Mouse (Mus musculus) hindbrain, postnatal 0 days (tissue): ENCODE data around the gene Tbx1. TPM values are rescaled to one million over a fixed set of nuclear protein-coding genes. Genes with fewer than 3 reads are reported as not detected.

Source experiments
- ATAC-seq: fragments of 200-750 bp; cut with Nextera tagmentation; 2 replicates; pipeline ENCODE4 v1.8.0; 2017; ENCODE audit warnings: mild to moderate bottlenecking, moderate TSS enrichment, moderate library complexity
- DNase-seq: peaks from one replicate; pipeline ENCODE4 v3.0.0-alpha.2; 2015; ENCODE audit warnings: low spot score
- H3K27ac ChIP-seq: fragments of 300-500 bp; sonication (generic); 2 replicates; pipeline ENCODE4 v1.5.1; 2014; ENCODE audit warnings: mild to moderate bottlenecking
- H3K27me3 ChIP-seq: fragments of 300-500 bp; sonication (generic); 2 replicates; pipeline ENCODE4 v1.6.1; 2014; ENCODE audit warnings: low read length, mixed read lengths; ENCODE audit not compliant: insufficient read depth
- H3K36me3 ChIP-seq: fragments of 300-500 bp; sonication (generic); 2 replicates; pipeline ENCODE4 v1.6.1; 2014; ENCODE audit warnings: low read length, mixed read lengths; ENCODE audit not compliant: insufficient read depth
- H3K4me1 ChIP-seq: fragments of 300-500 bp; sonication (generic); 2 replicates; pipeline ENCODE4 v1.6.1; 2014; ENCODE audit warnings: antibody characterized with exemption, low read length, mixed read lengths; ENCODE audit not compliant: insufficient read depth
- H3K4me2 ChIP-seq: fragments of 300-500 bp; sonication (generic); 2 replicates; pipeline ENCODE4 v1.6.1; 2014; ENCODE audit warnings: low read depth, mild to moderate bottlenecking, low read length, moderate library complexity, mixed read lengths
- H3K4me3 ChIP-seq: fragments of 300-500 bp; sonication (generic); 2 replicates; pipeline ENCODE4 v1.5.1; 2014; ENCODE audit warnings: low read length
- H3K9ac ChIP-seq: fragments of 300-500 bp; sonication (generic); replicated peaks from 2 replicates; pipeline ENCODE4 v1.6.1; 2014; ENCODE audit warnings: mild to moderate bottlenecking, low read length, moderate library complexity, mixed read lengths
- H3K9me3 ChIP-seq: fragments of 300-500 bp; sonication (generic); 2 replicates; pipeline ENCODE4 v1.6.1; 2016; ENCODE audit warnings: low read length, mixed read lengths
- CTCF ChIP-seq: IDR thresholded peaks from 2 replicates; pipeline ENCODE4 v1.5.1; 2016; ENCODE audit warnings: antibody characterized with exemption, control low read depth, low read depth
- WGBS: fragments of 180-500 bp; shearing (Covaris S2); extraction: QIAGEN DNeasy Blood & Tissue Kit; methylation state at CpG from one replicate; pipeline ENCODE4 v1.1.7; 2014; 5-methylcytosine and 5-hydroxymethylcytosine counted together
- polyA plus RNA-seq: library from polyadenylated mRNA; unstranded; fragments of >200 nt; fragmentation: Nextera tagmentation; extraction: Ambion mirVana; gene quantifications from 2 replicates; pipeline ENCODE4 v1.2.1, GENCODE M21; 2015
- total RNA-seq: library from RNA; depleted of rRNA; stranded (reverse); fragments of >200 nt; gene quantifications from 2 replicates; pipeline ENCODE4 v1.2.3, GENCODE M21; 2014

Tbx1 gene
- total and polyA plus RNA-seq, 2 experiments from 2014 or later: 0.37 to 0.51 TPM

DNA sequence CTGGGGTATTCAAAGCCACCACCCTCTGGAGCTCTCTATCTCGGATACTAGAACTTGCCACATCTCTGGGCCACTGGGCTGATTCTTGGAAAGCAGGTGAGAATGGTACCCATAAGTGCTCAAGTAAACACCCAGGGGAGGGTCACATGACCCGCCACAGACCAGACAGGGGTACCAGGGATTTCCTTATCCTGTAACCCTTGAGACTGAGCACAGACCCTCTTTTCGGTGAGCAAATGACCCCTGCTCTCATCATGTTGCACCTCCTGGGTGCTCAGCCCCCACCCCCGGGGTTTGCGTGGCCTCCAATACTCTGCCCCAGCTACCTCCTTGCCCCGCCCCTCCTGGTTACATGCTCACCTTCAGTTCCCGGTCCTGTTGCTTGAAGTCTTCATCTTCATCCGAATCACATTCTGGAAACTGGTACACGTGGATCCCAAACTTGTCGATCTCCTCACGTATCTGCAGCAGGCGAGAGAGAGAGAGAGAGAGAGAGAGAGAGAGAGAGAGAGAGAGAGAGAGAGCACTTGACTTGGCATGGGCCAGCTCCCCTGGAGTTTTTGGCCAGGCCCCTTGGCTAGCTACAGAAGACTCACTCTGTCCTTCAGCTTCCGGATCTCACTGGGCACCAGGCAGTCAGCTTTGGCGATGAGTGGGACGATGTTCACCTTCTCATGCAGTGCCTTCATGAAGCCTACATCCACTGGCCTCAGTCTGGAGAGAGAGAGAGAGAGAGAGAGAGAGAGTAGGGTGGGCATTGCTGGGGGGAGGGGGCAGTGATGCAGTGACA, 33.5 kb upstream of the Tbx1 start:
- H3K27ac ChIP-seq: no peak overlapping the region
- DNase-seq: no peak
- peaks cover 29% of the 10 kb centered on the region for H3K36me3 ChIP-seq
- no peaks in the 10 kb centered on the region for H3K9me3 ChIP-seq
- H3K27me3 ChIP-seq: peaks cover 39% of the 10 kb centered on the region
- H3K4me3 ChIP-seq: no peak overlapping the region
- WGBS: 51% methylated on average over 15 of the region's 15 CpGs
- TF ChIP-seq CTCF: no peak
- peaks cover 32% of the 10 kb centered on the region for H3K4me1 ChIP-seq
- no peak for ATAC-seq
- H3K9ac ChIP-seq: no peak overlapping the region
- no peak overlapping the region for H3K4me2 ChIP-seq

DNA sequence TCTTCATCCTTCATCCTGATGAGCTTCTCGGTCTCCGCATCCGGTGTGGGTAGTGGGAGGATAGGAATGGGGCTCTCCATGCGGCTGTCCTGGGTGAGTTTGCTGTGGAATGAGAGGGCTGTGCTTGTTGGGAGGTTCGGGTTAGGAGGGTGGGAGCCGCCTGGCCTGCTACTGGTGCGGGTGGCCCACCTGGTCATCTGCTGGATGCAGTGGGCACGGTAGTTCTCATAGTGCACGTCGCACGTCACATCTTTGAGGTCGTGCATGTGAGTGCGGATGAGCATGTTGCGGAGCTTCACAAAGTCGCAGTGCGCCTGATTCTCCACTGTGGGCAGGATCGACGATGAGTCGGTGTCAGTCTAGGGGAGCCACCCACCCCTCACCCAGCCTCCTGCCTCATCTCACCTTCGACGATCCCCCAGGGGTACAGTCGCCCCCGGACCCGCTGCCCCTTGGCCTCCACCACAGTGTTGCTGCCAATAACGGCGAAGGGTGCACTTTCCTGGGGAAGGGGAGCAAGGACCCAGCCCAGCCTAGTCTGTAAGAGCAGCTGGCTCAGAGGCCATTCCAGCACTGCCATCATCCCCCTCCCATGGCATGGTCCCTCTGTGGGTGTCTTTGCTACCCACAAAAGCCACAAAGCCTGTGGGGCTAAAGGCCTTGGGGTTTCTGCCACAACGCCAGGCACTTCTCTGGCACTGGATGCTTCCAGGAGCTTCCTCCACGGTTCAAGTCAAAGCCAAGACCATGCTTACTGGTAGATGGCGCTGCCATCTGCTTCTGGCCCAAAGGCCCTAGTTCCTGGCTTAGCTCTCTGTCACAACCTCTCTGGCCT, 32.7 kb upstream of the Tbx1 start:
- 52% methylated on average over 29 of the region's 29 CpGs for WGBS
- Histone ChIP-seq H3K4me2 (no peak overlapping the region), H3K27me3 (peaks cover 42% of the 10 kb centered on the region), H3K4me3 (no peak overlapping the region), H3K36me3 (peaks cover 29% of the 10 kb centered on the region), H3K9ac (no peak overlapping the region), H3K27ac (no peak overlapping the region), H3K4me1 (peaks cover 29% of the 10 kb centered on the region), H3K9me3 (no peaks in the 10 kb centered on the region)
- DNase-seq (peak; percentile 46), ATAC-seq (no peak)
- TF ChIP-seq CTCF: peak; percentile 32; the same call in 1 of the 2 replicates

- 27% methylated on average over 17 of the region's 17 CpGs for WGBS
- DNase-seq (no peak), ATAC-seq (no peak)
- TF ChIP-seq CTCF: no peak
- Histone ChIP-seq H3K9ac (peak within 1 kb of the TSS; percentile 43; the same call in 1 of the 2 replicates), H3K9me3 (no peaks in the 10 kb centered on the region), H3K36me3 (peaks cover 29% of the 10 kb centered on the region), H3K4me3 (peak within 1 kb of the TSS; percentile 36; the same call in 1 of the 2 replicates), H3K27ac (no peak within 1 kb of the TSS), H3K4me2 (peak within 1 kb of the TSS; percentile 69), H3K27me3 (peaks cover 42% of the 10 kb centered on the region), H3K4me1 (peaks cover 22% of the 10 kb centered on the region; the same call in 1 of the 2 replicates)
Measured at GRCm38 (mm10) chr16:18622019-18622418, 31.5 kb upstream of the Tbx1 start, which contains the start of gene Gp1bb. Gene Gp1bb, minus strand, starts transcription at chr16:18622403.

DNA sequence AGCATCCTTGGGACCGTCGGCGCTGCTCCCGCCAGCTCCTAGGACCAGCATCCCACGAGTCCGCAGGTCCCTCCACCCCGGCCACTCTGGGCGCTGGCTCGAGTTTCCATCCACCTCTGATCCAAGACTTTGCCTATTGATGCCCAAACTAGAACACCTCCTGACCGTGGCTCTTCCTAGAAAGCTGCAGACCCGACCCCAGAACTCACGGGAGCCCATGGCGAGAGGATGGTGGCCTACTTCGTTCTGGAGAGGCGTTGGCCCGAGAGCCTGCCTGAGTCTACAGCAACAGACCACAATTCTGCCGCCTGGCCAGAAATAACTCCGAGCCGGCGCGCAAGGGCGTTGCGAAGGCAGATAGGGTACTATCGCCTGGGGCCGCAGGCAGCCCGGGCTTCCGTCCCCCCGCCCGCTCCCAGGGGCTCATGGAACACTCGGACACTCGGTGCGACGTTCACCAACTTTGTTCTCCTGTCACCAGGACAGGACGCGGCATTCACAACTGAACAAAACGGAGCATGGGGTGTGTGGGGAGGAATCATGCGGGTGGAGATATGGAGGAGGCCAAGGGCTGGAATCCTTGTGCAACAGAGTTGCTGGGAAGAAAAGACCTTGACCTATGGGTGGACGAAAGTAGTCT, 31.0 kb upstream of the Tbx1 start:
- Histone ChIP-seq H3K36me3 (peaks cover 29% of the 10 kb centered on the region), H3K4me3 (peak overlapping the region; percentile 36), H3K27ac (no peak overlapping the region), H3K4me2 (peak overlapping the region; percentile 69), H3K27me3 (peaks cover 42% of the 10 kb centered on the region), H3K4me1 (peaks cover 21% of the 10 kb centered on the region; the same call in 1 of the 2 replicates), H3K9ac (peak overlapping the region; percentile 43; the same call in 1 of the 2 replicates), H3K9me3 (no peaks in the 10 kb centered on the region)
- WGBS: 17% methylated on average over 38 of the region's 38 CpGs
- ATAC-seq (no peak), DNase-seq (no peak)
- no peak for TF ChIP-seq CTCF

DNA sequence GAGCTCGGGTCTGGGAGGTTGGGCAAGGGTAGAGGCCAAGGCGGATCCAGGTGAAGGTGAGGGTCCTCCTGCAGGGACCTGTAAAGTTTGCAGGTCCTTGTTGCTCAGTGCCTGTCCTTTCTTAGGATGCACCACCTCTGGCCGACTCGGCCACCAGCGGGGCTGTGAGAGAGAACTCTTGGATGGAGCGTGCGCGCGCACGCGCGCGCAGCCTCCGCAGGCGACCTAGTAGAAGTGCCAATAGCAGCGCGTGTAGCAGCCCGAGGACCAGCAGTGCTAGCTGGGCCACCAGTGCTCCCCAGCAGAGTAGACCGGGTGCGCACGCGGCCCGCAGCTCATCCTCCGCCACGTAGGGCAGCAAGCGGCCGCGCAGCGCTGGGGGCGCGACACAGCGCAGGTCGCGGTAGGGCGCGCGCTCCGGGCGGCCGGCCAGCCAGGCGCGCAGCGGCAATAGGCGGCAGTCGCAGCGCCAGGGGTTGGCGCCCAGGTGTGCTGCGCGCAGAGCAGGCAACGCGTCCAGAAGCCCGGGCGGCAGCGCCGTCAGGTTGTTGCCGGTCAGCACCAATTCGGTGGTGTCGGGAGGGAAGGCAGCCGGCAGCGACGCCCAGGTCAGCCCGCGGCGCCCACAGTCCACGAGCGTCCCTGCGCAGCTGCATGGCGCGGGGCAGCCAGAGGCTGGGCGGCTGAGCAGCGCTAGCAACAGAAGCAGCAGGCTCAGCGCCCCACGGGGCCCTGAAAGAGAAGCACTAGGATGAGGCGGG, 30.3 kb upstream of the Tbx1 start:
- DNase-seq (peak; percentile 78), ATAC-seq (peak; percentile 52)
- Histone ChIP-seq H3K27ac (no peak overlapping the region), H3K9me3 (no peaks in the 10 kb centered on the region), H3K4me1 (peaks cover 16% of the 10 kb centered on the region; the same call in 1 of the 2 replicates), H3K4me3 (peak overlapping the region; percentile 36), H3K9ac (peak overlapping the region; percentile 43; the same call in 1 of the 2 replicates), H3K27me3 (peaks cover 42% of the 10 kb centered on the region), H3K36me3 (peaks cover 29% of the 10 kb centered on the region), H3K4me2 (peak overlapping the region; percentile 69)
- TF ChIP-seq CTCF: no peak
- WGBS: 6% methylated on average over 69 of the region's 74 CpGs
